Mouse (Mus musculus) bone marrow macrophage, adult 2 months (primary cell): Measurements from ENCODE around the gene Rapgef4. TPM values are rescaled to one million over a fixed set of nuclear protein-coding genes. Genes with fewer than 3 reads are reported as not detected.

Experiments
- H3K27ac ChIP-seq: 2 replicates; pipeline ENCODE4 v1.5.1; 2012; ENCODE audit warnings: low read depth, low read length; ENCODE audit not compliant: insufficient read depth
- H3K4me1 ChIP-seq: 2 replicates; pipeline ENCODE4 v1.6.1; 2012; ENCODE audit warnings: low read length; ENCODE audit not compliant: control insufficient read depth, insufficient read depth
- H3K4me3 ChIP-seq: 2 replicates; pipeline ENCODE4 v1.5.1; 2012; ENCODE audit warnings: mild to moderate bottlenecking, low read length, moderate library complexity; ENCODE audit not compliant: insufficient read depth
- CTCF ChIP-seq: IDR thresholded peaks from 2 replicates; pipeline ENCODE4 v1.5.1; 2012; ENCODE audit warnings: low read depth, mild to moderate bottlenecking, low read length, moderate library complexity
- POLR2A ChIP-seq: IDR thresholded peaks from 2 replicates; pipeline ENCODE4 v1.6.1; 2012; ENCODE audit warnings: mild to moderate bottlenecking, low read depth, low read length, borderline replicate concordance
- polyA plus RNA-seq: library from polyadenylated mRNA; stranded (reverse); fragments of >200 nt; gene quantifications from 2 replicates; pipeline ENCODE4 v1.2.4, GENCODE M21; 2012; ENCODE audit not compliant: missing spikeins, insufficient read depth, insufficient read length

Gene Rapgef4
- polyA plus RNA-seq, 1 experiment: not detected

DNA sequence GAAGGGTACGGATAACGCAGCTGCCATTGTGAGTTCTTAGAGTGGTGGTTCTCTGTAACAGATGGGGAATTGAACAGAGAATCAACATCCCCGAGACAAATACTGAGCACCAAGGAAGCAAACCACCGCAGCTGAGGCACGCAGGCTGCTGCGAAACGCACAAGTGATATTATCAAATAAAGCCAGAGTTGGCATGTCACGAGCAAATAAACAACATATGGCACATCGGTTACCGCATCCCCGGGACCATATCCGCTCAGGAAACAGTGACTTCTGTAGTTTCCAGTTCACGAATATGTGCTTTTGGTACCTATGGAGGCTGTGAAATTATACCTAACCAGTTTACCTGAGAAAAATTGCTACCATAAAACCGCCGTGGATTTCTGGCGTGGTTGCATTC, 24.0 kb downstream of the Rapgef4 start:
- Histone ChIP-seq H3K4me1 (no peaks in the 10 kb centered on the region), H3K27ac (no peak overlapping the region), H3K4me3 (no peak overlapping the region)
- no peak for TF ChIP-seq CTCF
- no peak for TF ChIP-seq POLR2A

DNA sequence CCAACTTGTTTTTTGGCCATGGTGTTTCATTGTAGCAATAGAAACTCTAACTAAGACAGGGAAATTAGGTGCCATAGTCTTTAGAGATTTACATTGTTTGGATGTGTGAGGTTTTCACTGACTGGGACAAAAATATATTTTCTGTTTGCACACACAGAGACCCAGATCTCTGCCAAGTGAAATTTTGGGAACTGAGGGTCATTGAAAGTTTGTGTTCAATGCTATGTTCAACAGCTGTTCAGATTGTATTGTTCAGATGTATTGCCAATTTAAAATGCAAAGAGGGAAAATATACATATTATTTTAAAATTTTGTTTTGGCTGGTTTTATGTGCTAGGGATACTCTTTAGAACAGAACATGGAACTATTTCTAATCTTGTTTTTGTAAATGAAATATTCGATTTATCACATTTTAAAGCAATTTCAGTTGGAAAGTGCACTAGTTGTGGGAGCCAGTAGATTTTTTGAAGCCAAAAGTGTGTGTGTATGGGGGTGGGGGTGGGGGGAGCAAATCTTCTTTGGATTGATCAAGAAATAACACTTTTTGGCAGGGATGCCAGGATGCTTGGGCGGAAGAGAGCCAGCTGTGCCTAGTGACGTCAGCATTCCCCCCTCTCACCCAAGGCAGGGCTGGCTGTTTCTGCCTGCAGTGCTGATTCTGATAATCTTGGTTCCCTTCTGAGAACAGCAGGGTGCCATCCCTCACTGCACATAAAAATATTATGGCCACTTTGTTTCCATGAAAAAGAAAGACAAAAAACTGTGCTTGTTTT, 28.6 kb downstream of the Rapgef4 start:
- H3K27ac ChIP-seq: no peak overlapping the region
- TF ChIP-seq CTCF: no peak
- TF ChIP-seq POLR2A: no peak
- no peaks in the 10 kb centered on the region for H3K4me1 ChIP-seq
- H3K4me3 ChIP-seq: no peak overlapping the region

DNA sequence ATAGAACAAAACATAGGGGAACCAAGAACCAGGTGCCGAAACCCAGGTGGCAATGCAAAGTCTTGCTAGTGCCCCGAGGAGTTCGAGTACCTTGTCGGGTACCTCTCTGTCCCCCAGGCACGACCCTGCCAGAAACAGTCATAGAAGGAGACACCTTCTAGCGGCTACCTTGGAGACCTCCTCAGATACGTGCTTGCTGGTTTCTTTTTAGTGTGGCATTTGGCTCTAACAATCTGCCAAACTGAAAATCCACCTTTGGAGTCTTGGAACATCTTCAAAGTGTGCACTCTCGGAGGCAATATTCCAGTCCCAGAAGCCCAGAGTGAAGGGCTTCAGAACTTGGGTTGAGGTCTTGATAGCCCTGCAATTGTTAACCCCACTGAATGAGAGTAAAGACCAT, 34.3 kb downstream of the Rapgef4 start:
- H3K4me3 ChIP-seq: no peak overlapping the region
- no peaks in the 10 kb centered on the region for H3K4me1 ChIP-seq
- H3K27ac ChIP-seq: no peak overlapping the region
- TF ChIP-seq POLR2A: no peak
- no peak for TF ChIP-seq CTCF

DNA sequence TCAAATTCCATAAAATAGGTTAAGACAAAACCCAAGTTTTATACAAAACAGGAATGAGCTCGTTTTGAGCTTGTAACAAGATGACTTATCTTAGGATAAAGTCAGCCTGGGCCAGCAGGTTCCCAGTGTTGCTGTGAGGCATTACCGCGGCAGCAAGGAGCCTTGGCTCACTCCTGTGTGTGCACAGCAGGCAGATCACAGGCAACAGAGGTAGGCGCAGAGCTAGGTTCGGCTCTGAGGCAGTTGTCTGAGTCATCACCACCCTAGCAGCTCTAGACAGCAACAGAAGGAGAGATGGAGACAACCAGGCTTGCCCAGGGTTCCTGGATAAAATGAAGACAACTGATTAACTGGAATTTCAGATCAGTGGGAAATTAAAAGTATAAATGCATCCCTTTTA, 35.0 kb downstream of the Rapgef4 start:
- H3K27ac ChIP-seq: no peak overlapping the region
- H3K4me1 ChIP-seq: no peaks in the 10 kb centered on the region
- no peak for TF ChIP-seq CTCF
- no peak for TF ChIP-seq POLR2A
- H3K4me3 ChIP-seq: no peak overlapping the region

DNA sequence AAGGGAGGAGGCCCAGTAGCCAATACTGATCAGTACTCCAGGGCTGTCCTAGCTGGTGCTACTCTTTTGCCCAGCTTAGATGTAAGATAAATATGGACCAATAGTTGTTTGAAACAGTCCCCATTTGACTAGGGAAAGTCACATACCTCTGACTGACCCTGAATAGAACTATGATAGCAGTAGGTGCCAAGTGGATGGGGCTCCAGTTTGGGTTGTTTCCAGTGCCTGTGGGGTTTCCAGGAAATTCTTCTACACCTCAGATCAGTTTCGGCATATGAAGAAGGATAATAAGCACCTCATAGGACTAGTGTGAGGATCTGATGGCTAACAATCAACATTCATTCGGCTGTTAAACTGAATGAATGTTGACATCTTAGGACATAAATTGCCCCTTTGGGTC, 36.1 kb downstream of the Rapgef4 start:
- Histone ChIP-seq H3K4me3 (no peak overlapping the region), H3K27ac (no peak overlapping the region), H3K4me1 (no peaks in the 10 kb centered on the region)
- no peak for TF ChIP-seq CTCF
- no peak for TF ChIP-seq POLR2A

DNA sequence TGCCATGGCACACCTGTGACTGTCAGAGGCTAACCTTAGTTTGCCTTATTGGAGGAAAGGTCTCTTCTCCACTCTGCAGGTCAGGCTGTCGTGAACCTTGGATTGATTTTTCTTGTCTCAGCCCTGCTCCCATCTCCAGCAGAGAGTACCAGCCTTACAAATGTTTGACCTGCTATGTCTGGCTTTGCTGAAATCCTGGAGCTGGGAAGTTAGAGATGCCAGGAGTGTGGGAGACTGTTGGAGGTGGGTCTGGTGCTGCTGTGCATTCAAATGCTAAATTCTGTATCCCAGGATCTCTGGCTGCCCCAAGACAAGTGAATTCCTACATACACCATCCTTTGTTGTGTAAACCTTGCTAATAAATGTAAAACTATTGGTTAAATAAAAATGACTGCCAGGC, 37.7 kb downstream of the Rapgef4 start:
- Histone ChIP-seq H3K27ac (no peak overlapping the region), H3K4me3 (no peak overlapping the region), H3K4me1 (no peaks in the 10 kb centered on the region)
- TF ChIP-seq CTCF (no peak), POLR2A (no peak)

DNA sequence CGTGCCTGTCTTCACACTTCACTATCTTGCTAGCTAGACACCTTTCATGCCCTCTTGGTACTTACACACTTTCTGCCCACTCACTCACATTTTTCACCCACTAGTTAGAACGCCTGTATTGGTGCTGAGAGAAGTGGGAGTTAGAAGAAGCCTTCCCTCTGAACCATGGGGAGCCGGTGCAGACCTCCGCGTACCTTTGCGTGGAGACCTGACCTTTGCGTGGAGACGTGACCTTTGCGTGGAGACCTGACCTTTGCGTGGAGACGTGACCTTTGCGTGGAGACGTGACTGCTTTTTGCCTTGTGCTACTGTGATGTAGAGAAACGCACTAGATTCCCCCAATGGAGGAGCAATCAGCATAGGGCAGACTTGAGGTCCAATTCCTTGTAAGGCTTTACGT, 39.7 kb downstream of the Rapgef4 start:
- Histone ChIP-seq H3K27ac (no peak overlapping the region), H3K4me3 (no peak overlapping the region), H3K4me1 (no peaks in the 10 kb centered on the region)
- TF ChIP-seq CTCF: no peak
- no peak for TF ChIP-seq POLR2A

DNA sequence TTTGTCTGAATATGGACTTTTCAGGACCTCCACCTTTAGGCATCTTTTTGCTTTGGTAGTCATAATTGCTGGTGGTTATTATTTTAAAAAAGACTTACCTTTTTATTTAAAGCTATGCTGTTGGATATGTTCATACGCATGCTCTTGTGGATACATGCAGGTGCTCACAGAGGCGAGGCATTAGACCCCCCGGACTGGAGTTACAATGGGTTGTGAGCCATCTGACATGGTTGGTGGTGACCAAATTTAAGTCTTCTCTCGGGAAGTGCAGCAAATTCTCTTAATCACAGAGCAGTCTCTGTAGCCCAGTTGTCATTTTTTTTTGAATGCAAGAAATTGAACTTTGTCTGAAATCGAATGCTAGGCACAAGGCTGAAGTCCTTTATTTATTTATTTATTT, 40.4 kb downstream of the Rapgef4 start:
- no peak overlapping the region for H3K4me3 ChIP-seq
- H3K4me1 ChIP-seq: peaks cover 4% of the 10 kb centered on the region
- TF ChIP-seq CTCF (no peak), POLR2A (no peak)
- no peak overlapping the region for H3K27ac ChIP-seq

DNA sequence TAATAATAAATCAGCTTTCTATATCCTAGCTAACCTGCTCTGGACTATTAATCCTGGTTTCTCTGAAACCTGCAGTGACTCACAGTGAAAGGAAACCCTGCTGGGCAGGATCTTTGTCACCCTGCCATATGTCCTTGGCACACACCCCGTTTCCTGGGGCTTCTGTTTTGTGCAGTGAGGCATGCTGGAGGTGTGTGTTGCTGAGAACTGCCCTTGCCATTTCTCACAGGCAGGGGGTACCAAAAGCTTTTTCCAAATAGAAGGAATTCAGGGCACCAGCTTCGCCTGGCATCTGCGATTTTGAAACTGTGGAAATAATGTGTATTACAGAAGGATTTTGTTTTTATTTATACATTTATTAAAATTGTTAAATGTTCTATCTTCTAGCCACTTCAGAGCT, 40.8 kb downstream of the Rapgef4 start:
- Histone ChIP-seq H3K4me3 (no peak overlapping the region), H3K27ac (no peak overlapping the region), H3K4me1 (peaks cover 6% of the 10 kb centered on the region)
- TF ChIP-seq CTCF (no peak), POLR2A (no peak)

DNA sequence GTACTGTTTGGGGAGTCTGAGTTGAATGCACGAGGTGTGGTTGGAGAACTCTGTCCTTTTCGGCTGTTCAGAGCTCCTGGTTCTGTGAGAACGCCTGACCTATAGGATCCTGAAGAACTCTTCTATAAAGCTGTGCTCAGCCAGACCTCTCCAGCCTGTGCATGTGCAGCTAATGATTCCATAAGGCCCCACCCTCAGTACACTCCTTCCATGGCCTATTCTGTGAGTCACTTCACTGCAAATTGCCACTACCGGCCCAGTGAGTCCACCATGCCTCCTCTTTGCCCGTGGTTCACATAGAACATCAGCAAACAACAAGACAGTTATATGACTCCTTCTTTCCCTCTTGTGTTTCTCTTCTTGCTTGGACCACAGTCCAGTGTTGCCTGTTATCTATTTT, 42.8 kb downstream of the Rapgef4 start:
- Histone ChIP-seq H3K27ac (no peak overlapping the region), H3K4me3 (no peak overlapping the region), H3K4me1 (peaks cover 6% of the 10 kb centered on the region)
- no peak for TF ChIP-seq CTCF
- no peak for TF ChIP-seq POLR2A

DNA sequence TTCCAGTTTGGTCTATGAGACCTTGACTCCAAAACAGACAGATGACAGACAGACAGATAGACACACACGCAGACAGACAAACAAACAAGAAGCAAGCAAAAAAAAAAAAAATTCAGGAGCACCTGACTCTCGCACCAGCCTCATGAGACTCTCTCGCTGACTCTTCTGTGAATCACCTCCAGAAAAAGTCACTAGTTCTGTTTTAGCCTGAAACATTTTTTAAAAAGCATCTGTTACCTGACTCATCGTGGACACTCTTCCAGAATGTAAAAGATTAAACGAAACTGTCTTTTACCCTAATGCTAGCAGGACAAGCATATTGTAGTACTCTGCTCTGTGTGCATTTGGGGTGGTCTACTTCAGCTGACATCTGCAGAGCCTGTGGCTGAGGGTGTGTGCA, 44.6 kb downstream of the Rapgef4 start:
- no peak overlapping the region for H3K27ac ChIP-seq
- no peak overlapping the region for H3K4me3 ChIP-seq
- peaks cover 6% of the 10 kb centered on the region for H3K4me1 ChIP-seq
- no peak for TF ChIP-seq POLR2A
- TF ChIP-seq CTCF: no peak
